Mouse (Mus musculus) gastrocnemius, adult 18-20 months (tissue): ENCODE measurements at regions not wholly inside any gene's neighbourhood (a gene's known extent, or its start where the extent isn't known, plus 50 kb on each side); places are given as distances from the start of the nearest gene placed in this dataset.

ENCODE experiments used
- DNase-seq: peaks from one replicate; pipeline ENCODE4 v3.0.0; 2021; ENCODE audit warnings: low spot score

- DNase-seq = no peak
Measured at GRCm38 (mm10) chr8:89658998-89659944, 615.3 kb upstream of the Sall1 start.

- no peak for DNase-seq
Measured at GRCm38 (mm10) chr8:89655369-89655768, 611.4 kb upstream of the Sall1 start.

- DNase-seq = no peak
Measured at GRCm38 (mm10) chr8:89649207-89649890, 605.4 kb upstream of the Sall1 start.

GRCm38 (mm10) chr8:89646946-89647345, 603.0 kb upstream of the Sall1 start:
- DNase-seq = no peak

GRCm38 (mm10) chr8:89641339-89641738, 597.4 kb upstream of the Sall1 start:
- DNase-seq = no peak

GRCm38 (mm10) chr8:89634864-89635263, 590.9 kb upstream of the Sall1 start:
- DNase-seq = no peak

- DNase-seq = no peak
Measured at GRCm38 (mm10) chr8:89632304-89632703, 588.3 kb upstream of the Sall1 start.

- no peak for DNase-seq
Measured at GRCm38 (mm10) chr8:89630540-89630939, 586.6 kb upstream of the Sall1 start.

GRCm38 (mm10) chr8:89618089-89618488, 574.1 kb upstream of the Sall1 start:
- DNase-seq = no peak

GRCm38 (mm10) chr8:89615863-89616558, 572.0 kb upstream of the Sall1 start:
- no peak for DNase-seq

- no peak for DNase-seq
Measured at GRCm38 (mm10) chr8:89609074-89609473, 565.1 kb upstream of the Sall1 start.

GRCm38 (mm10) chr8:89605905-89606468, 562.0 kb upstream of the Sall1 start:
- DNase-seq = no peak

GRCm38 (mm10) chr8:89604461-89604860, 560.5 kb upstream of the Sall1 start:
- DNase-seq = no peak

GRCm38 (mm10) chr8:89596380-89596779, 552.4 kb upstream of the Sall1 start:
- no peak for DNase-seq

- DNase-seq = no peak
Measured at GRCm38 (mm10) chr8:89583091-89583490, 539.1 kb upstream of the Sall1 start.

- DNase-seq = no peak
Measured at GRCm38 (mm10) chr8:89582566-89582965, 538.6 kb upstream of the Sall1 start.

- DNase-seq = peak; percentile 25
Measured at GRCm38 (mm10) chr8:89571816-89572215, 527.9 kb upstream of the Sall1 start.

- no peak for DNase-seq
Measured at GRCm38 (mm10) chr8:89570639-89571325, 526.8 kb upstream of the Sall1 start.

- no peak for DNase-seq
Measured at GRCm38 (mm10) chr8:89569406-89569805, 525.4 kb upstream of the Sall1 start.

GRCm38 (mm10) chr8:89568641-89569040, 524.7 kb upstream of the Sall1 start:
- DNase-seq = no peak

- no peak for DNase-seq
Measured at GRCm38 (mm10) chr8:89566986-89567385, 523.0 kb upstream of the Sall1 start.
